Mouse (Mus musculus): ENCODE results near the gene Cers2.

DNA sequence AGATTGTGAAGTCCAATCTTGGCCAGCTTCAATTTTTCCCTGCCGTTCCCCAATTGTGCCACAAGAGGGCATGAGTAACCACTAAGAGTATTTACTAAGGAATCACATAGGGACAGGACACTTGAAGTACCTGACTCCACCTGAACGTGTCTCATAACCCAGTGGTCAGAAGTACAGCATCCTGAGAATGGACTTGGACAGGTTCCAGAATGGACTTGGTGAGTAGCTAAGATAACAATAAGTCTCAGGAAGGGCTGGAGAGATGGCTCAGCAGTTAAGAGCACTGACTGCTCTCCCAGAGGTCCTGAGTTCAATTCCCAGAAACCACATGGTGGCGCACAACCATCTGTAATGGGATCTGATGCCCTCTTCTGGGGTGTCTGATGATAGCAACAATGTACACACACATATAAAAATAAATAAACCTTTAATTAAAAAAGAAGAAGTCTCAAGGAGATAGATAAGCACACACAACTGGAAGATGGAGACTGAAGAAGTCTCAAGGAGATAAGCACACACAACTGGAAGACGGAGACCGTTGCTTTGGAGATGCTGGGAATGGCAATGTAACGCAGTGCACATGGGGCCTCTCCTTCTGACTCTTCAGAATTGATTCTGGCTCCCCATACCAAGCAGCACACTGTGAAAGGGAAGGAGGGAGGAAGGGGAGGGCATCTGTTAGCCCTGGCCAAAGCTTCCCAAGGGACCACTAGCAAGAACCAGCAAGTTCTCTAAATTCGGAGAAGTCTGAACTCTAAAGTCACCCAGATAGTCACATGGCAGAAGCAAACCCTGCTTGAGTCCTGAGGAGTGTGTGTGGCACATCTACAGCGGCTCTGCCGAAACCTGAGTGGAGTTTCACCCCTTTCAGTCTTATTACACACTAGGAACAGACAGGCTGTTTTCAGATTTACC, 3.4 kb upstream of the Cers2 start:
- TF ChIP-seq CTCF (IDR thresholded peaks at IDR 0.05; ENCODE audit: borderline replicate concordance, insufficient read depth, low read length) (no peak), POLR2A (IDR thresholded peaks at IDR 0.05; ENCODE audit: low read depth, low read length) (no peak)

Data from embryonic fibroblast, embryonic 13.5 days (primary cell).